Mouse (Mus musculus) G1E (cell line): ENCODE measurements around the gene 8030474K03Rik.

Experiments
- CTCF ChIP-seq: IDR thresholded peaks from 2 replicates; pipeline ENCODE4 v1.5.1; 2012; ENCODE audit warnings: low read depth, low read length, inconsistent platforms, mixed read lengths
- GATA1 ChIP-seq: IDR thresholded peaks from 2 replicates; pipeline ENCODE4 v1.6.1; 2012; ENCODE audit warnings: borderline replicate concordance, low read length, inconsistent platforms, mixed read lengths
- TAL1 ChIP-seq: conservative IDR thresholded peaks from 2 replicates; pipeline ENCODE4 v1.6.1; 2012; ENCODE audit warnings: low read depth, low read length, inconsistent platforms, mixed read lengths

- TF ChIP-seq CTCF, result no peak
- TF ChIP-seq TAL1, result no peak
- no peak for TF ChIP-seq GATA1
Observed at GRCm38 (mm10) chrX:101794342-101794741, at the start of gene 8030474K03Rik, which contains the start of gene Gm4779.
